Mouse (Mus musculus) right cerebral cortex, adult 2 months (tissue): ENCODE data around the gene Pip4k2b.
"Not testable (repeated sequence)": the region's sequence is repeated elsewhere in the genome, so short reads cannot be mapped to it uniquely, and the experiment has no call there.

ENCODE experiments used
- DNase-seq, 2 experiments: peaks; one replicate each; pipeline ENCODE4 v3.0.0; 2021 to 2022; ENCODE audit warnings: low spot score in 2 of 2

The Pip4k2b gene

DNA sequence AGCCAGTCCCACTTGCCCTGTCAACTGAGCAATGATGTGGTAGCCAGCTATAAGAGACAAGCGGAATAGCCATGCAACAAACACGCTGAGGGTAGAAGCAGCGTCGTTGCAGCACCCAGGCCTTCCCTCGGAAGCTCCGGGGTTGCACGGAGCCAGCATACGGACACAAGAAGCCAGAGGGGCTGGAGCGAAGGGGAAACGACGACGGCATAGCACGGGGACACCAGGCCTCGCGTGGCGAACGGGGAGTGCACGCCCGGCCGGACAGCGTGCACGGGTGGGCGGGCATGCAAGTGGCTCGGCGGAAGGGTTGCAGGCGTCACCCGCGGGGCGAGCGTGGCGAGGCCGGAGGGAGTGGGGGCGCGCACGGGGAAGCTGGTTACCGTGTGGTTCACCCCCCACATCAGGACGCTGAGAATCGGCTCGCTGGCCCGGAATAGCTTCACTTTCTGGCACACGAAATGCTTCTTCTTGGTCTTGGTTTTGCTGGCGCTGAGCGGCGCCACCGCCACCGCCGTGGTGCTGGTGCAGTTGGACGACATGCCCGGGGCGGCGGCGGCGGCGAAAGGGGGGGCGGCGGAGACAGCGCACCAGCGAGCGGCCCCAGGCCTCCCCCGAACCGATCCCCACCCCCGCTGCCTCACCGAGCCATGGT lies at the start of gene Pip4k2b:
Gene Pip4k2b, minus strand, starts transcription at position 642 of the 655 bp plus-strand sequence.
- peak; percentile 27 to 52 for DNase-seq

DNA sequence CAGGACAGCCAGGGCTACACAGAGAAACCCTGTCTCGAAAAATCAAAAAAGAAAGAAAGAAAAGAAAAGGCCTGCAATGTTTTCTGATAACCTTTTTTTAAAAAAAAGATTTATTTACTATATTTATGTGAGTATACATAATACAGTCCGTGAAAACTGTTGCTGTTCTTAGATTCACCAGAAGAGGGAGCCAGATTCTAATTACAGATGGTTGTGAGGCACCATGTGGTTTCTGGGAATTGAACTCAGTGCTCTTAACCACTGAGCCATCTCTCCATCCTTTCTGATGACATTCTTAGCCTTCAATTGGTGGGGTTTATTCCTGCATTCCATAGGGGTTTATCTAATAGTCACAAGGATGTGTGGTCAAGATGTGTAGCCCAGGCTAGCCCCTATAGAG lies 48.7 kb upstream of the Pip4k2b start:
- DNase-seq: no peak

DNA sequence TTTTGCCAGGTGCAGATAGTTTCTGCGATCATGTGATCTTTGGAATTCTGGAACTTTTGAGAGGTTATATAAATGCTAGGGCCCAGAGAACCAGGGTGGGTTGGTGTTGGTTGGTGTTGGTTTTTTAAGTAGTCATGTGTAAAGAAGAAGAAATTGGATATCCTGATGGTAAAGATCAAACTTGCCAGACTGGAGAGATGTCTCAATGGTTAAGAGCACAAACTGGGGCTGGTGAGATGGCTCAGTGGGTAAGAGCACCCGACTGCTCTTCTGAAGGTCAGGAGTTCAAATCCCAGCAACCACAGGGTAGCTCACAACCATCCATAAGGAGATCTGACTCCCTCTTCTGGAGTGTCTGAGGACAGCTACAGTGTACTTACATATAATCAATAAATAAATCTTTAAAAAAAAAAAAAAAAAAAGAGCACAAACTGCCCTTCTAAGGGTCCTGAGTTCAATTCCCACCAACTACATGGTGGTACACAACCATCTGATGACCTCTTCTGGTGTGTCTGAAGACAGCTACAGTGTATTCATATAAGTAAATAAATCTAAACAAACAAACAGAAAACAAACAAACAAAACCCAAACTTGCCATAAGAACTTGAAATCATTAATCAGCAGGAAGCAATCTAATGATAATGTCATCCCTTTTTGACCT lies 46.4 kb upstream of the Pip4k2b start:
- not testable (repeated sequence) for DNase-seq

DNA sequence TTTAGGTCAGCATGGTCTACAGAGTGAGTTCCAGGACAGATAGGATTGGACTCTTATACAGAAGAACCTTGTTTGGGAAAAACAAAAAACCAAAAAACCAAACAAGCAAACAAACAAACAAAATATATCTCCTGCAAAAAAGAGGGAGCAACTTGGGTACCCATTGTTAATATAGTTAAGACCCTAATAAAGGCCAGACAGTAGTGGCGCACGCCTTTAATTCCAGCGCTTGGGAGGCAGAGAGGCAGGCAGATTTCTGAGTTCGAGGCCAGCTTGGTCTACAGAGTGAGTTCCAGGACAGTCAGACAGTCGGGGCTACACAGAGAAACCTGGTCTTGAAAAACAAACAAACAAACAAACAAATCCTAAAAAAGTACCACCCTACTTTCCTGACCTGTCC lies 45.2 kb upstream of the Pip4k2b start:
- DNase-seq: no peak

DNA sequence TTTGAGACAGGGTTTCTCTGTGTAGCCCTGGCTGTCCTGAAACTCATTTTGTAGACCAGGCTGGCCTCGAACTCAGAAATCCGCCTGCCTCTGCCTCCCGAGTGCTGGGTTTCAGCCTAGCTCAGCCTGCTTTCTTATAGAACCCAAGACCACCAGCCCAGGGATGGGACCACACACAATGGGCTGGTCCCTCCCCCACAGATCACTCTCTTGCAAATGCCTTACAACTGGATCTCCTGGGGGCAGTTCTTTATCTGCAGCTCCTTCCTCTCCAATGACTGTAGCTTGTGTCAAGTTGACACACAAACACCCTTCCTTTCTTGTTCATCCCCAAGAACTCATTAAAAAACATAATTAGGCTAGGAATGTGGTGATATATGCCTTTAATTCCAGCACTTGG lies 43.5 kb upstream of the Pip4k2b start:
- no peak for DNase-seq

DNA sequence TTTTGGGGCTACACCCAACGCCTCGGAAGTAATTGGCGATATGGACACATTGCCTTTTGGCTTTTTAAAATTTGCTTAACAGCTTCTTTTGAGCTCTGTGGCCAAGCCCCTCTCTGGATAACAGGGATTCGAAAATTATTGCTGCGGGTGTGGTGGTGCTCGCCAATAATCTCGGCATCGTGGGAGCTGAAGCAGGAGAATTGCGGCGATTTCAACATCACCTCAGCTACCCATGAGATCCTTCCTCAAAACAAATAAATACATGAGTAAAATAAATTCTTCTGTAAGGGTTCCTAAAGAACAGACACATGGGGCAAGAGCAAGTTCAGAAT lies 38.0 kb upstream of the Pip4k2b start:
- no peak for DNase-seq

DNA sequence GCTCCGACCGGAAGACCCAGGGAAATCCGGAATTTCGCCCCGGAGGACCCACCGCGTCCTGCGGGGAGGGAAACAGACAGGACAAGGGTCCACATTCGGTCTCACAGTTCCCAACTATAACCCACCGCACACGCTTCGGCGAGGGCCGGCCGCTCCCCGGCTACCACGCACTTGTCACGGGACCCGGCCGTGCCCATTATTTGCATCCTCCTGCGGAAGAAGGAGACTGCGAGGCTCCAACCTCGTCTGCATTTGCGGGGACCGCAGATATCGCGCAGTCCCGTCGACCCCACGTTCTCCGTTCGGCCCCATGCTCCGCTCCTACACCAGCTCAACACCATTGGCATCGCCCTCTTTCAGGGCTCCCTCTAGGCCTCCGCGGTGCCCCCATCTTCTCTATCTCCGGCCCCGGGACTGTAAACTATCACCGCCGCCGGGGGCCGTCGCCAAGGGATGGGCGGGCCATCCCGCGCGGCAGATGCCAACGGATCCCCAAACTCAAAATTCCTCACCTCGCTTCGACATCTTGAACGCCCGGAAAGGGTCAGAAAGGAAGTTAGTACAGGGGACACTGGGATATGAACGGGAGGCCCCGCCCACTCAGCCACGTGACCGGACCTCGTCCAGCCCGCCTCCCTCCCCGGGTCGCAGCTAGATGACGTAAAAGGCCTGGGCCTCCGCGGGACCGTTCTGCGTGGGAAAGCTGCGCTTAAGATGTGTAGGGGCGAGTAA lies 37.5 kb upstream of the Pip4k2b start, which contains the start of gene Rpl23:
Gene Rpl23, minus strand, starts transcription at position 606 of the 732 bp plus-strand sequence.
- DNase-seq: peak; percentile 100

DNA sequence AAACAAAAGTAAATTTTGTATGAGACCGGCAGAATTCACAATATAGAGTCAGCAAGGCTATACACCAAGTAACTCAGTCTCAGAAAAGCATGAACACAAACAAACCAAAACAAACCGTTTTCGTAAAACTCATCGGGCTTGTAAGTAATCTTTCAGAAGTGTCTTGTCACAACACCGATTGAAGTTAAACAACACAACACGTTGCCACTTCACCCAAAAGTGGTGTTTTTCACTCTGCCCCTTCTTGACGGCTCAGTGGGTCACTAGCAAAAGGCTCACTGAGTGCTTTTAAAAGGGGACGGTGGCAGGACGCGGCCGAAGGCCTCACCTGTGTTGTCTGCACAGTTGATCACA lies 37.0 kb upstream of the Pip4k2b start:
- DNase-seq: no peak

DNA sequence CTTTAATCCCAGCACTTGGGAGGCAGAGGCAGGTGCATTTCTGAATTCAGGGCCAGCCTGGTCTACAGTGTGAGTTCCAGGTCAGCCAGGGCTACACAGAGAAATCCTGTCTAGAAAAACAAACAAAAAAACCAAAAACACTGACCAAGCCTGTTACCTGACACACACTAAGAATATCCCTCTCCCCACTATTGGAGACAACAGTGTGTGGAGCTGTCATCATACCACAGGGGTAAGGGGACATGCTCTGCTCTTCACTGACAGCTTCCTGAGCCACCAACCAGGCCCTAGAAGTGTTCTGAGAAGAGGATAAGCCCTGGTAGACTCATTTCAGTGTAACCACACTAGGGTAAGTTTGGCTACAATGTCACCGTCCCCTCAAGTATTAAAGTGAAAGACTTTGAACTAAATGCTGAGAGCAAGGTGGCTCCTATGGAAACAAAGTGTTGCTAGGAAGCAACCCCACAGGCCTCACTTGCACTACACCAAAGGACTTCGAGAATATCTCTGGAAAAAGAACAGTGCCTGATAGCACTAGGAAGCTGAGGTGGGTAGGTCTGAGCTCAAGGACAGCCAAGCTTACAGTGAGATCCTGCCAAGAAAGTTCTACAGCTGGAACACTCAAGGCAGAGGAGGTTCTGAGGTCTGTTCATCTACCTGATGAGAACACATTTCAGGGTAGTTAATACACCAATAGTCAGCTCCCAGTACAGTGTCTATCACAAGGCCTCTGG lies 35.6 kb upstream of the Pip4k2b start:
- DNase-seq: no peak

DNA sequence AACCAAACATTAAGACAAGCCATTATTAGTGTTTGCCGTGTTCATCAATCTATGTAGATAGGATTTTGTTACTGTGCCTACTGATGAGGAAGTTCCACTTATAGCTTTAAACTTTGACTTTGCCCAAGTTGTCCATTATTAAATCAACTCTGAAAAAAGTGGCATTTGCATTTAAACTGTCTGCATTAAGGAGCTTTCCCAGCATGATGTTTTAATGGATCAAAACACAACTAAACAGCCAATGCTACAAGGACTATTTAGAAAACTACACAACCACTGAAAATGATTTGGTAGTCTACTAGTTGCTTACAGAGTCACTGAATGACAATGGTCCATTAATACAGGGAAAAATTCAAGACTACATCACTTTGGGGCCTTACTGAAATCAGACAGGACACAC lies 34.4 kb upstream of the Pip4k2b start:
- DNase-seq: no peak

DNA sequence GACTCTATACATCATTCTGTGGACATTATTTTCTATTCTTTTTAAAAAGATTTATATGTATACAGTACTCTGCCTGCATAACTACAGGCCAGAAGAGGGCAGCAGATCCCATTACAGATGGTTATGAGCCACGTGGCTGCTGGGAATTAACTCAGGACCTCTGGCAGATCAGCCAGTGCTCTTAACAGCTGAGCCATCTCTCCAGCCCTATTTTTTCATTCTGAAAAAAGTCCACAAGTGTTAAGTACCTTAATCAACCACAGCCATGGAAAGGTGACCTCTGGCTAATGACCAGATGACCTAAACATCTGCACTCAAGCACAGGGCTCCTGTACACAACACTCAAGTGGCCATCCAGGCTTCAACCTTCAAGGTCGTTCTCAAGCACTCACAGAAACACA lies 32.6 kb upstream of the Pip4k2b start:
- DNase-seq: no peak

DNA sequence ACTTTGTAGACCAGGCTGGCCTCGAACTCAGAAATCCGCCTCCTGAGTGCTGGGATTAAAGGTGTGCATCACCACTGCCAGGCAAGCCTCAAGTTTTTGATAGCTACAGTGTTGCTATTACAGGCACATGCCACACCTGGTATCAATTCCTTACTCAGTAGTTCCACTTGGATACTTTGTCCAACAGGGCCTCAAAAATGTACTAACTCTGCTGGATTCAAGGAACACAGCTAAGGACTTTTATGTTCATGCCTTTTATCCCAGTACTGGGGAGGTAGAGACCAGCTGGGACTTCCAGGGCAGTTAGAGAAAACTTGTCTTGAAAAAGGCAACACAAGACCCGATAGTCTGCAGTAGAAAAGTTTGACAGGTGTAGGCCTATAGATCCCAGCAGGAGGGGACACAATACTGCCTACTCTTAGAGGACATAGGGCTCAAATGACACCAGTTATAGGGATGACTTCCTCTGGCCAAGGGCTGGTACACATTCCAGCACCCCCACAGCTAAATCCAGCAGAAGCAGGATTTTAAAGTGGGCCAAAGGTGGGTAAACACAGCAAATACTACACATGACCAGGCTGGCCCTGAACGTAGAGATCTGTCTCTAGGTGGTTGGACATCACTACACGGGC lies 32.1 kb upstream of the Pip4k2b start:
- DNase-seq: no peak

DNA sequence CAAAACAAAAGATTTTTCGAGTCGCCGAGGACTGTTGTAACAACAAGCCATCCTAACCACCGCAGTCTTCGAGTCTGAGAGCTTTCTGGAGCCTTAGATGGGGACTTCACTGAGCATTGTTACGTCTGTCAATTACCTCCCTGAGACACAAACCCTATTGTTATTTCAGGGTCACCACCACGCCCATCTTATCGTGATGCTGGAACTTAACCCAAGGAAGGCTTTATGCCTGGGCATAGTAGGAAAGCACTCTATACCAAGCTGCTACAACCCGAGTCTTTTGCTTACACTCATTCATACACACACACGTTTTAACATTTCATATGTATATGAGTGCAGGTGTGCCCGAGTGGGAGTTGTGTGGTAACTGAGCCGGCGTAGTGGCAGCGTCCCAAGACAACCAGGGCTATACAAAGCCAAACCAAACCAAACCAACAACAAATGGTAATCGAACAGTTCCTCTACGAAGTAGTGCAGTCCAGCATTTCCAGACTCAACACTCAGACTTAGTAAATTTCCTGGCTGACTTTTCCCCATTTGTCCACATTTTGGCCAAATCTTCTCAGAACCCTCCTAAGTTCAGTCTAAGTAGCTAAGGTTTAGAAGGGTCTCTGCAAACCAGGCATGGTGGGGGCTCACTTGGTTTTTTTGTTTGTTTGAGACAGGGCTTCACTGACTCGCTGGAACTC lies 31.4 kb upstream of the Pip4k2b start, which contains the start of gene 1700001P01Rik:
Gene 1700001P01Rik, minus strand, starts transcription at position 111 of the 689 bp plus-strand sequence.
- no peak for DNase-seq

DNA sequence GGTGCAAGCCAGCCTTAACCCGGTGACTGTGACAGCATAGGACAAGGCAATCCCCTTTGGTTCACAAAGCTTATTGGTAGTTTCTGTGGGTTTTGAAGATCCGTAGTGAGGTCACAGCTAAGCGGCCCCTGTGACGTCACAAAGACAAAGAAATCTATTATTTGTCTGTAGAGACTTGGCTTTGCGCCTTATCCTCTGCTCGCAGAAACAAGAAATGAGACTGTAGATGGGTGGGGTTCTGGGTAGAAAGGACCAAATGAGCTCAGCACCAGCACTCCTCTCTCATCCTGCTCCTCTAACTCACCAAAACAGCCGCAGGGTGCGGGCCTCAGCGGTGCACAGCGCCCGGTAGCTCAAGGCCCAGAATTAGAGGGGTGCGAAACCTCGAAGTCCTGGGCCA lies 30.7 kb upstream of the Pip4k2b start:
- DNase-seq: no peak

DNA sequence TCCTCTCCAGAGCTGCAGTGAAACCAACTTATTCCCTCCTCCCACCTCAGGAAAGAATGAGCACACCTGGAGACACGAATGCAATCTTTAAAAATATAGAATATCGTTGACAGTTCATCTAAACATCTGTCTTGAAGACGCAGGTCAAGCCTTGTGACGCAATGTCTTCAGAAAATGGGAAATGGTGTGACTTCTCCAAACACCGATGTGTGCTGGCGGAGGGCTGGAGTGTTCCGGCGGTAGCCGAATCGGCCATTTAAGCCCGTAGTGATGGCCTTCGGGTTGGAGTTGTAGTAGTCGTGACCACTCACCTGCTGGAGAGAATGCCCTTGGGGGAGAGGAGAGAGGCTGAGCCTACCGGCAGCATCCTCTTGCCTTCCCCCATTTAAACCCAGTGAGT lies 26.9 kb upstream of the Pip4k2b start:
- DNase-seq: no peak

DNA sequence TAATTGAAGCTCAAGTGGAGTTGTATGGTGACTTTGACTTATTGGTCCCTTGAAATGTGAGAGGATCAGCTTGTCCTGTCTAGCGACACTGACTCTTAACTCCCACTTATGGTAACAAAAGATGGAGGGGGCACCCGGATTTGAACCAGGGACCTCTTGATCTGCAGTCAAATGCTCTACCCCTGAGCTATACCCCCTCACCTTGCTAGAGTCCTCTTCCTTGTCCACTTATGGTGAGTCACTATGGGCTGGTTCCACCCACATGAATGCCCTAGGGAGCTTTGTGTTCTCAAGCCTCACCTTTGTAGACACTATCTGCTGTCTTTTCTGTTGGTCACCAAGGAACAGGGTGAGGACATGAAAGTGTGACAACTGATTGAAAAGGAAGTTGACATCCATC lies 25.2 kb upstream of the Pip4k2b start:
- DNase-seq: no peak

DNA sequence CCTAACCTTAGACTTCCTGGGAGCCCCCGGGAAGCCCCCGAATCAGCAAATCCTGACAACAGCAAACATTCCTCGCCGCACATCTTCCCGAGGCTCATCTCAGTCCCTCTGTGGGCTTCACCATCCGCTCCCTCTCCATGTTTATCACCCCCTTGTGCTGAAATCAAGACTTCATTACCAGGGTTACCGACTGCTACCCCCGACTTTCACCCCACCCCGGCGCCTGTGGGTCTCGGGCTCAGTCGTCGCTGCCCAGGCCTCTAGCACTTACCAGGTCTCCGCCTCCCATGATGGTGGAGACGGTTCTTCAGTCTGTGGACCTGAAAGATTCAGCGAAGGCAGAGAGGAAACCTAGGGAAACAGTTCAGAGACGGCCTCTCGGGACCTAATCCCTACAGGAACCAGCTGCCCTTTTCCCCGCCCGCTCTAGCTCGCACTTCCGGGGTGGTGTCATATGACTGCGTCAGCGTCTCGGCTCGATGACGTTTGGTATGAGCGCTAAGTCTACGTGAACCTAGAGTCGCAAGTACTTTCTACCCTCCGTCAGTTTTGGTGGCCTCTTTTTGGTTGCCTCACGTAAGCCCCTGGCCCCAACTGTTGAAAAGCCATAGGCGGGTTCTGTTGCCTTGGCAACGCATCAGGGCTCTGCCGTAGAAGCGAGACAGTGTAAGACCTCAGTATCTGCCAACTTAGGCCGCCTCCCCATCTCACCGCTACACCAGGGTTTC lies 21.8 kb upstream of the Pip4k2b start, which contains the start of gene Cwc25:
Gene Cwc25, minus strand, starts transcription at position 403 of the 728 bp plus-strand sequence.
- peak; percentile 98 for DNase-seq

DNA sequence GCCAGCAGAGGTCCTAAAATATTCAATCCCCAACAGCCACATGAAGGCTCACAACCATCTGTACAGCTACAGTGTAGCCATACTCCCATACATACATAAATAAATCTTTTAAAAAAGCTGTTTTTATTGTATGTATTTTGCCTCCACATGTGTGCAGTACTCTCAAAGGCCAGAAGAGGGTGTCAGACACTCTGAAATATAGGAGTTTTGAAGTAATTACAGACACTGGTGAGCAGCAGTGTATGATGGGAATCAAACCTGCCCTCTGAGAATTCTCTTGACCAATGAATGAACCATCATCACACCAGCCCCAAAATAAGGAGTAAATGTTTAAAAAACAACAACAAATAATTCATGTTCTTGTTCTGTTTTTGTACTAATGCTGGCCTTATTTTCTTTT lies 17.1 kb upstream of the Pip4k2b start:
- no peak for DNase-seq

DNA sequence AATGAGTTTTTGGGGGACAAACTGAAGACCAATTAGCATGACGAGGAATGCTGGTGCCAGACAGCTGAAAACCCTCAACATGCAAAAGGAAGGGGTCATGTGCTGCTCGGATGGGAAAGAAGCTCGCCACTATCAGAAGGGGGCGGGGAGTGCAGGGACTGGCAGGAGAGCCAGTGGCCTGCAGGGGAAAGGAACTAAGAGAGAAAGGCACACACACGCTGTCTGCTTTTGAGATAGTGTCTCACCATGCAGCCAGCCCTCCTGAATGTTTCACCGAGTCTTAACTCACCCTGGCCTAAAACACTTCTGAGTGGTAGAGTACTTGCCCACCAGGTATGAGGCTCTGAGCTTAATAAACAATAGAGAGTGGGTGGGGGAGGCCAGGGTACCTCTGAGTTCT lies 14.4 kb upstream of the Pip4k2b start:
- DNase-seq: no peak

DNA sequence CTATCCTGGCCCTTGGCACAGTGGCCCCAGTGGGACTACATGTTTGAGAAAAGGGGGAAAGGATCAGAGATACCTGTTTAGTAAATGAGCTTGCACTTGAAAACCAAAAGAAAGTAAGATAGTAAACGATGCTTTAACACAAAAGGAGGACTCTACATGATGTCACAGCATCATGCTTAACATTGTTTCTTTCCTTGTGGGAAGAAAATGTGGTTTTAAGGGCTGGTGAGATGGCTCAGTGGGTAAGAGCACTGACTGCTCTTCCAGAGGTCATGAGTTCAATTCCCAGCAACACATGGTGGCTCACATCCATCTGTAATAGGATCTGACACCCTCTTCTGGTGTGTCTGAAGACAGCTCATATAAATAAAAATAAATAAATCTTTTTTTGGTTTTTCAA lies 13.6 kb upstream of the Pip4k2b start:
- DNase-seq: no peak

DNA sequence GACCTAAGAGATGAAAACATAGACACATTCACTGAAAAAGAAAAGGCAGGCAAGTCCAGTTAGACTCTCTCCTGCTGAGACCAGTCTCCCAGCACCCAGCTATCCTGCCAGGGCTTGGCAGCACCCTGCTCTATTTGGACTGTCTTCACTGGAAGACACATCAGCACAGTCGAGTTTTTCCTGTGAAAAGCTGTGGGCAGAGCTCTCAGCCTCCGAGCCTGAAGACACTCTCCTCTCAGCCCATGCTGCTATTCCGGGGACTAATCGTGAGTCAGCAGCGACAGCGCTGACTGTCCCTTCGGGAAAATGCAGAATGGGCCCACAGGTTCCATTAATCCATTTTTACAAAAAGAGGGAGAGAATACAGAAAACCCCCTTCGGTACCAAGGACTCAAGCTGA lies 8.8 kb upstream of the Pip4k2b start:
- DNase-seq: peak; percentile 59 to 76
